Mouse (Mus musculus): ENCODE data around the gene AU040320. TPM values are rescaled to one million over a fixed set of nuclear protein-coding genes. Genes with fewer than 3 reads are reported as not detected.

Gene AU040320
- total RNA-seq, 2 experiments from 2014 or later = 54.6 to 57.3 TPM

- intact Hi-C loops (cut with DNase I) = loop anchor here (2.0 to 10.0 kb wide), 3 partner anchors 91 to 285 kb away; partner anchors contain the start of gene Clspn
Observed at GRCm38 (mm10) chr4:126839873-126840272, 86.5 kb downstream of the AU040320 start.

GRCm38 (mm10) chr4:126840996-126841560 lies 87.7 kb downstream of the AU040320 start:
- no peak for DNase-seq (ENCODE audit: extremely low spot score in 1 of 2, low spot score in 2 of 2)
- intact Hi-C loops (cut with DNase I) = loop anchor here (2.0 kb wide), 1 partner anchor 92 kb away; no protein-coding TSS in a partner anchor

More at GRCm38 (mm10) chr4:126839873-126840272, 86.5 kb downstream of the AU040320 start:
- peak; percentile 82 to 84 for DNase-seq (ENCODE audit: extremely low spot score in 1 of 2, low spot score in 2 of 2)

- no peak for DNase-seq (ENCODE audit: extremely low spot score in 1 of 2, low spot score in 2 of 2)
- intact Hi-C loops (cut with DNase I) = no loop called here
Observed at GRCm38 (mm10) chr4:126842911-126843310, 89.6 kb downstream of the AU040320 start.

- DNase-seq (ENCODE audit: extremely low spot score in 1 of 2, low spot score in 2 of 2) = no peak
- intact Hi-C loops (cut with DNase I) = no loop called here
Observed at GRCm38 (mm10) chr4:126845664-126846063, 92.3 kb downstream of the AU040320 start.

GRCm38 (mm10) chr4:126846971-126847370 lies 93.6 kb downstream of the AU040320 start:
- DNase-seq (ENCODE audit: extremely low spot score in 1 of 2, low spot score in 2 of 2) = no peak
- intact Hi-C loops (cut with DNase I) = no loop called here

GRCm38 (mm10) chr4:126850019-126850777 lies 96.9 kb downstream of the AU040320 start:
- intact Hi-C loops (cut with DNase I) = no loop called here

GRCm38 (mm10) chr4:126850778-126851080 lies 97.4 kb downstream of the AU040320 start:
- DNase-seq (ENCODE audit: extremely low spot score in 1 of 2, low spot score in 2 of 2) = no peak
- intact Hi-C loops (cut with DNase I) = no loop called here

More at GRCm38 (mm10) chr4:126850019-126850777, 96.9 kb downstream of the AU040320 start:
- DNase-seq (ENCODE audit: extremely low spot score in 1 of 2, low spot score in 2 of 2) = no peak

GRCm38 (mm10) chr4:126852971-126853370 lies 99.6 kb downstream of the AU040320 start:
- intact Hi-C loops (cut with DNase I) = no loop called here
- no peak for DNase-seq (ENCODE audit: extremely low spot score in 1 of 2, low spot score in 2 of 2)

- no peak for DNase-seq (ENCODE audit: extremely low spot score in 1 of 2, low spot score in 2 of 2)
- intact Hi-C loops (cut with DNase I) = no loop called here
Observed at GRCm38 (mm10) chr4:126860268-126860986, 107.1 kb downstream of the AU040320 start.

GRCm38 (mm10) chr4:126861514-126862266 lies 108.3 kb downstream of the AU040320 start:
- intact Hi-C loops (cut with DNase I) = no loop called here
- DNase-seq (ENCODE audit: extremely low spot score in 1 of 2, low spot score in 2 of 2) = no peak

GRCm38 (mm10) chr4:126868699-126869098 lies 115.4 kb downstream of the AU040320 start:
- intact Hi-C loops (cut with DNase I) = no loop called here
- DNase-seq (ENCODE audit: extremely low spot score in 1 of 2, low spot score in 2 of 2) = no peak

- intact Hi-C loops (cut with DNase I) = no loop called here
- DNase-seq (ENCODE audit: extremely low spot score in 1 of 2, low spot score in 2 of 2) = no peak
Observed at GRCm38 (mm10) chr4:126872717-126873116, 119.4 kb downstream of the AU040320 start.

- intact Hi-C loops (cut with DNase I) = no loop called here
- DNase-seq (ENCODE audit: extremely low spot score in 1 of 2, low spot score in 2 of 2) = no peak
Observed at GRCm38 (mm10) chr4:126879560-126880275, 126.4 kb downstream of the AU040320 start.

- intact Hi-C loops (cut with DNase I) = no loop called here
Observed at GRCm38 (mm10) chr4:126883602-126884001, 130.3 kb downstream of the AU040320 start.

GRCm38 (mm10) chr4:126885953-126886352 lies 132.6 kb downstream of the AU040320 start:
- intact Hi-C loops (cut with DNase I) = no loop called here

More at GRCm38 (mm10) chr4:126883602-126884001, 130.3 kb downstream of the AU040320 start:
- no peak for DNase-seq (ENCODE audit: extremely low spot score in 1 of 2, low spot score in 2 of 2)

GRCm38 (mm10) chr4:126889879-126890278 lies 136.5 kb downstream of the AU040320 start:
- DNase-seq (ENCODE audit: extremely low spot score in 1 of 2, low spot score in 2 of 2) = no peak
- intact Hi-C loops (cut with DNase I) = no loop called here

More at GRCm38 (mm10) chr4:126885953-126886352, 132.6 kb downstream of the AU040320 start:
- no peak for DNase-seq (ENCODE audit: extremely low spot score in 1 of 2, low spot score in 2 of 2)

Data from left cerebral cortex, postnatal 10 days (tissue).